8 mouse cellular contexts compared by ENCODE assay signal in the genomic region with DNA sequence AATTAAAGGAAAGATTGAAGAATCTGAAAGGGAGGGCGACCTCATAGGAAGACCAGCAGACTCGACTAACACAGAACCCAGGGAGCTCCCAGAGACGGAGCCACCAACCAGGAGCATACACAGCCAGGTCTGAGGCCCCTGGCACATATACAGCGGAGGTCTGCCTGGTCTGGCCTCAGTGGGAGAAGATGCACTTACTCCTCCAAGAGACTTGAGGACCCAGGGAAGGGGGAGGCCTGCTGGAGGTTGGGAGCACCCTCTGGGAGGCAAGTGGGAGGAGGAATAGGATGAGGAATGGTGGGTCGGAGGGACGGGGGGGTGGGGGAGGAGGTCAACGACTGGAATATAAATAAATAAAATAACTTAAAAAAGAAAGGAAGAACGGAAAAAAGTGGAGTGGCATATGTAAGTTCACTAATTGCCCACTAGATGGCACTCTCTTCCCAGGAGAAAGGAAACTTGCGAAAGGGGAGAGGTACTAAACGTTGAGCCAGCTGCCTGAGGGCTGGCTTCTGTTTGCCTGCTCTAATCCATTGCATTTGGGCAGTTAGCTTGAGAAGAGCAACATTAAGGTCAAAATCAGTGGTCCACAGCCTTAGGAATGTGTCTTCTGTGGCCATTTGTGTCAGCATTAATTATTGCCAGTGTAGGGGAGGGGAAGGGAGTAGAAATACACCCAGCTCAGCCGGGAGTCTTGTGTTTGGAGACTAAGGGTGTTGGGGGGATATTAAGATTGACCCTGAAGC. TPM values are rescaled to one million over a fixed set of nuclear protein-coding genes. Genes with fewer than 3 reads are reported as not detected.
A peak's percentile ranks its signal among the peaks of the same experiment; 100 is the strongest.
DNase-seq lines count a peak whose midpoint lies in the region; ATAC-seq and TF ChIP-seq lines count a peak whose summit lies in the region.

No protein-coding gene starts in this region.

- TF ChIP-seq POLR2A in brain, embryonic 14.5 days (IDR thresholded peaks at IDR 0.05; ENCODE audit: borderline replicate concordance, extremely low read depth, insufficient read depth, insufficient read length, poor library complexity, severe bottlenecking) = no peak
- TF ChIP-seq POLR2A in myocyte (IDR thresholded peaks at IDR 0.05; ENCODE audit: insufficient read length, low read depth) = no peak

- DNase-seq in cerebellum, adult 18-20 months = peak; percentile 16 to 45
- no peak for DNase-seq in cerebellum, adult 11 months
- DNase-seq in brain, embryonic 14.5 days (ENCODE audit: low read depth) = peak; percentile 92
- DNase-seq in thymus, postnatal 36 days = peak; percentile 6 to 9

- H3K27ac ChIP-seq in forebrain, embryonic 13.5 days = no peak overlapping the region
- no peak overlapping the region for H3K27ac ChIP-seq in limb, embryonic 13.5 days

- ATAC-seq in forebrain, embryonic 13.5 days = peak; percentile 78
- peak; percentile 46 for ATAC-seq in inflammation-experienced regulatory T-cells, adult 6 months
- peak; percentile 66; the same call in 1 of the 2 replicates for ATAC-seq in limb, embryonic 13.5 days (ENCODE audit: low FRiP score, low read depth)

- no peaks in the 10 kb centered on the region for H3K27me3 ChIP-seq in forebrain, embryonic 13.5 days
- no peaks in the 10 kb centered on the region for H3K27me3 ChIP-seq in limb, embryonic 13.5 days
- H3K27me3 ChIP-seq in myocyte (ENCODE audit: control insufficient read depth, insufficient read depth, insufficient read length) = no peaks in the 10 kb centered on the region

- H3ac ChIP-seq in myocyte (ENCODE audit: control insufficient read depth, insufficient read length) = no peak overlapping the region

- H3K4me1 ChIP-seq in forebrain, embryonic 13.5 days = 0 out of 2 replicates have a peak, but pooled peaks cover 3% of the 10 kb centered on the region
- H3K4me1 ChIP-seq in limb, embryonic 13.5 days = 0 out of 2 replicates have a peak, but pooled peaks cover 10% of the 10 kb centered on the region

- H3K9ac ChIP-seq in forebrain, embryonic 13.5 days = no peak overlapping the region
- no peak overlapping the region for H3K9ac ChIP-seq in limb, embryonic 13.5 days

- 0 out of 2 replicates have a peak overlapping the region, but pooled peaks have one; percentile 15 for H3K4me3 ChIP-seq in forebrain, embryonic 13.5 days
- peak overlapping the region; percentile 30 for H3K4me3 ChIP-seq in limb, embryonic 13.5 days
- H3K4me3 ChIP-seq in myocyte = peak overlapping the region; percentile 13

- no peaks in the 10 kb centered on the region for H3K9me3 ChIP-seq in forebrain, embryonic 13.5 days (replicated peaks)
- no peaks in the 10 kb centered on the region for H3K9me3 ChIP-seq in limb, embryonic 13.5 days

- peak; percentile 70 for TF ChIP-seq CTCF in brain, embryonic 14.5 days (IDR thresholded peaks at IDR 0.05; ENCODE audit: borderline replicate concordance, extremely low read depth, insufficient read depth, insufficient read length)

- WGBS in forebrain, embryonic 13.5 days = 23% methylated on average over 11 of the region's 11 CpGs
- WGBS in limb, embryonic 13.5 days = 22% methylated on average over 11 of the region's 11 CpGs

- no peaks in the 10 kb centered on the region for H3K79me2 ChIP-seq in myocyte (ENCODE audit: control insufficient read depth, insufficient read depth)

- H3K4me2 ChIP-seq in forebrain, embryonic 13.5 days = peak overlapping the region; percentile 39
- H3K4me2 ChIP-seq in limb, embryonic 13.5 days (replicated peaks) = peak overlapping the region; percentile 58
- H3K4me2 ChIP-seq in myocyte (ENCODE audit: low read depth) = peak overlapping the region; percentile 87

- no peaks in the 10 kb centered on the region for H3K36me3 ChIP-seq in forebrain, embryonic 13.5 days (ENCODE audit: poor library complexity, severe bottlenecking)
- no peaks in the 10 kb centered on the region for H3K36me3 ChIP-seq in limb, embryonic 13.5 days
- H3K36me3 ChIP-seq in myocyte (ENCODE audit: control insufficient read depth, insufficient read depth) = no peaks in the 10 kb centered on the region

TF ChIP-seq in myocyte, 11 proteins besides CTCF, POLR2A, EP300 and RAD21:
- TF ChIP-seq TCF12 (IDR thresholded peaks at IDR 0.05; ENCODE audit: insufficient read depth, poor library complexity, severe bottlenecking) = no peak
- TF ChIP-seq TCF3 (IDR thresholded peaks at IDR 0.05; ENCODE audit: insufficient read length, low read depth) = no peak
- TF ChIP-seq MAX (IDR thresholded peaks at IDR 0.05; ENCODE audit: low read depth) = no peak
- peak; percentile 32; the same call in 1 of the 2 replicates for TF ChIP-seq CEBPB (IDR thresholded peaks at IDR 0.05; ENCODE audit: insufficient read depth, poor library complexity, severe bottlenecking)

RNA-seq across cellular contexts. Expression of gene Fam180a, which starts 55.0 kb away (rescaled TPM):
- polyA plus RNA-seq in brain, embryonic 14.5 days (2012; rRNA removed) = 0.11 and 0.16 TPM in 2 replicates
- polyA plus RNA-seq in forebrain, embryonic 13.5 days (2015; fragmentation: Nextera tagmentation; extraction: Ambion mirVana) = not detected in 2 replicates
- polyA plus RNA-seq in inflammation-experienced regulatory T-cells, adult 6 months (2017; shearing (Covaris generic)) = not detected
- 1.4 and 1.6 TPM in 2 replicates for polyA plus RNA-seq in limb, embryonic 13.5 days (2015; fragmentation: Nextera tagmentation; extraction: Ambion mirVana)
- polyA plus RNA-seq in myocyte (2012; fragmentation: generic; extraction: Trizol) = 0.04 TPM
